Mouse (Mus musculus): ENCODE results near the gene Itgb5. TPM values are rescaled to one million over a fixed set of nuclear protein-coding genes. Genes with fewer than 3 reads are reported as not detected.

Itgb5 gene
- polyA plus RNA-seq, 1 experiment from 2014 or later = 64.1 TPM

DNA sequence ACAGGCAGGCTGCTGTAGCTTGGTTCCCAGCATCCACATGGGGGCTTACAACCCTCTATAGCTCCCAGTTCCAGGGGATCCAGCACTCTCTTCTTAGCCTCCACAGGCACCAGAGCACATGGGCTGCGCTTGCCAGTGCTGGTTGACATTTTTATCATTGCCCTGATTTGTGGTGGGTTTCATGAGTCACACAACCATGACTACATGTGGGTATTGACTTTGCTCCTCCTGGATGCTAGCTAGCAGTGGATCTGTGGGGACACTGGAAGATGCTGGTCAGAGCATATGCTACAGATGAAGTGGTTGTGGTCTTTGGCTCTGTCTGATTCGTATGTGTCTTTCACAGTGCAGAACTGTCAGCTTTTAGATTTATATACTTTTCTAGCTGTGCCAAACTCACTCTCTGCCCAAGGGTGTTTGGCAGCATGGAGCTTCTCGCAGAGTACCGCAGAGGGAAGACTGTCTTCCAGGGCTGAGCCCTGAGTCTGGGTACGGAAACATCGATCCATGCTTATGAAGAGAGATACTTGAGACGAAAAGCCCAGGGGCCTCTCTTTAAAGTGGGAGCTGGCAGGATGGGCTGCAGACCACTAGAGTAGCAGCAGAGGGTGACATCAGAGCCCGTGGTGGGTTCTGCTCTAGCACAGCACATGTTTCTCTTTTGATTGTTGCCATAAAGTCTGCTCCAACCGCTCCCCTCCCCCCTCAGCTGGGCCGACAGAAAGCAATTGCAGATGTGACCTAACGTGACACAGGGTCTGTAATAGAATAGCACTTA is 74.4 kb downstream of the Itgb5 start:
- Histone ChIP-seq H3K4me3 (no peak overlapping the region), H3K36me3 (replicated peaks) (peaks cover 59% of the 10 kb centered on the region), H3K27ac (replicated peaks) (peak overlapping the region; percentile 88), H3K4me1 (peaks cover 59% of the 10 kb centered on the region), H3K9me3 (no peaks in the 10 kb centered on the region), H3K27me3 (replicated peaks; ENCODE audit: low read depth, poor library complexity, severe bottlenecking) (no peaks in the 10 kb centered on the region)
- 44% methylated on average over 11 of the region's 11 CpGs for WGBS
- peak; percentile 92 for DNase-seq (ENCODE audit: low spot score)

GRCm38 (mm10) chr16:33904553-33904952 is 75.1 kb downstream of the Itgb5 start:
- Histone ChIP-seq H3K4me3 (0 out of 2 replicates have a peak overlapping the region, but pooled peaks have one; percentile 9), H3K27me3 (replicated peaks; ENCODE audit: low read depth, poor library complexity, severe bottlenecking) (no peaks in the 10 kb centered on the region), H3K36me3 (replicated peaks) (peaks cover 57% of the 10 kb centered on the region), H3K27ac (replicated peaks) (peak overlapping the region; percentile 88), H3K4me1 (peaks cover 59% of the 10 kb centered on the region), H3K9me3 (no peaks in the 10 kb centered on the region)
- WGBS = 46% methylated on average over 5 of the region's 5 CpGs
- no peak for DNase-seq (ENCODE audit: low spot score)

DNA sequence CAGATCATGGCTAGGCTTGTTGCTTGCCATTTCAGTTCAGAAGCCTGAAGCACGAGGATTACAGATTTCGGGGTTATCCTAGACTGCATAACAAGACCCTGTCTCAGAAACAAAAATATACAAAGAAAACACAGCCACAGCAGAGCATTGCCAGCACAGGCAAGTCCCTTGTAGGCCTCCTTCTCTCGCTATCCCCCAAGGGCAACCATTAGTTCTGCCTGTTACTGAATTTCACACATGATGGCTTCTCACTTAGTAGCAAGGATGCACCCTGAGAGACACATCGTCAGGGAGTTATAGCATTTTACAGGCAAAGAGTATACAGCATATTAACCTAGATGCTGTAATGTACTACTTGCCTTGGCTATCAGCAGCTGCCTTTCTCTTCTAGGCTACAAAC is 78.8 kb downstream of the Itgb5 start:
- 36% methylated on average over 4 of the region's 4 CpGs for WGBS
- no peak for DNase-seq (ENCODE audit: low spot score)
- Histone ChIP-seq H3K36me3 (replicated peaks) (peaks cover 57% of the 10 kb centered on the region), H3K4me3 (no peak overlapping the region), H3K27ac (replicated peaks) (no peak overlapping the region), H3K27me3 (replicated peaks; ENCODE audit: low read depth, poor library complexity, severe bottlenecking) (no peaks in the 10 kb centered on the region), H3K4me1 (peaks cover 39% of the 10 kb centered on the region), H3K9me3 (no peaks in the 10 kb centered on the region)

- Histone ChIP-seq H3K4me1 (peaks cover 21% of the 10 kb centered on the region), H3K36me3 (replicated peaks) (peaks cover 91% of the 10 kb centered on the region), H3K9me3 (no peaks in the 10 kb centered on the region), H3K27ac (replicated peaks) (0 out of 2 replicates have a peak overlapping the region, but pooled peaks have one; percentile 3), H3K4me3 (no peak overlapping the region), H3K27me3 (replicated peaks; ENCODE audit: low read depth, poor library complexity, severe bottlenecking) (no peaks in the 10 kb centered on the region)
- WGBS = 66% methylated on average over 4 of the region's 4 CpGs
- no peak for DNase-seq (ENCODE audit: low spot score)
Measured at GRCm38 (mm10) chr16:33914997-33915396, 85.5 kb downstream of the Itgb5 start.

GRCm38 (mm10) chr16:33916473-33917251 is 87.2 kb downstream of the Itgb5 start:
- DNase-seq (ENCODE audit: low spot score) = no peak
- Histone ChIP-seq H3K4me1 (peaks cover 37% of the 10 kb centered on the region), H3K27ac (replicated peaks) (0 out of 2 replicates have a peak overlapping the region, but pooled peaks have one; percentile 0), H3K4me3 (no peak overlapping the region), H3K9me3 (no peaks in the 10 kb centered on the region), H3K27me3 (replicated peaks; ENCODE audit: low read depth, poor library complexity, severe bottlenecking) (no peaks in the 10 kb centered on the region), H3K36me3 (replicated peaks) (peaks cover 91% of the 10 kb centered on the region)
- 81% methylated on average over 12 of the region's 12 CpGs for WGBS

DNA sequence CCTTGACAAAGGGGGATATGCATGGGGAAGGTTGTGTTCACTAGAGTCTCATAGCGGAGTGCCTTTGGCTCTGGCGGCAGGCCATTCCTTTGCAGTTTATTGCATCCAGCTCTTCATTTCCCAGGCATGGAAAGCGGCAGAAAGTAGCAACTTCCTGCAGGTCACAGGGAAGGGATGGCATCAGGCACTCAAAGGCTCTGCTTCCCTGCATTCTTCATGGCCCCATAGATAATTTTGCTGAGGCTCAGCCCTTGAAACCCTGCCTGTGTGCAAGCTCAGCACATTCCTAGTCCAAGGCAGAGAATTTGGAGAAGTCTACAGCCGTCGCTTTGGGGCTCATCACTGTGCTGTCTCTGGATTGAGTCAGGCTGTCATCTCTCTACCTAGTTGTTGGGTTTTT is 87.9 kb downstream of the Itgb5 start:
- H3K4me1 ChIP-seq = peaks cover 44% of the 10 kb centered on the region
- H3K27ac ChIP-seq (replicated peaks) = peak overlapping the region; percentile 0; the same call in 1 of the 2 replicates
- H3K27me3 ChIP-seq (replicated peaks; ENCODE audit: low read depth, poor library complexity, severe bottlenecking) = no peaks in the 10 kb centered on the region
- H3K36me3 ChIP-seq (replicated peaks) = peaks cover 84% of the 10 kb centered on the region
- H3K9me3 ChIP-seq = no peaks in the 10 kb centered on the region
- no peak overlapping the region for H3K4me3 ChIP-seq
- no peak for DNase-seq (ENCODE audit: low spot score)
- 78% methylated on average over 5 of the region's 5 CpGs for WGBS

GRCm38 (mm10) chr16:33917926-33918325 is 88.5 kb downstream of the Itgb5 start:
- Histone ChIP-seq H3K9me3 (no peaks in the 10 kb centered on the region), H3K4me3 (no peak overlapping the region), H3K36me3 (replicated peaks) (peaks cover 80% of the 10 kb centered on the region), H3K4me1 (peaks cover 50% of the 10 kb centered on the region), H3K27me3 (replicated peaks; ENCODE audit: low read depth, poor library complexity, severe bottlenecking) (no peaks in the 10 kb centered on the region), H3K27ac (replicated peaks) (peak overlapping the region; percentile 0; the same call in 1 of the 2 replicates)
- no peak for DNase-seq (ENCODE audit: low spot score)
- 92% methylated on average over 5 of the region's 5 CpGs for WGBS

DNA sequence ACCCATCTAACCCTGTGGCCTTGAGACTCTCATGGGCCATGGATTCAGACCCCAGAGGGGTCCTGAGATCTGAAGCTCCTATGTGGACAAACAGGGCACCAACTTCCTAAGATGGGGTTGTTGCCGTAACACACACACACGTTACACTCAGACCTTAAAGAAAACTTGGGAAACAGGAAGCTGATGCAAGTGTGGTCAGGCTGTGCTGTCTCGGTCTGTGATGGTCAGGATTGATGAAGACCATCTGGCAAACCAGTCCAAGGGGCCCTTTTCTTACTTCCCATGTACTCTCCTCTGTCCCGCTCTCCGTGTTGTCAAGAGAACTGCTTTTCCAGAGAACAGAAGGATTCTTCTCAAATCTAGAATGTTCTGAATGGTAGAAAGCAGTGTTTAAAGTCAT is 92.0 kb downstream of the Itgb5 start:
- peak overlapping the region; percentile 80 for H3K27ac ChIP-seq (replicated peaks)
- WGBS = 66% methylated on average over 5 of the region's 5 CpGs

DNA sequence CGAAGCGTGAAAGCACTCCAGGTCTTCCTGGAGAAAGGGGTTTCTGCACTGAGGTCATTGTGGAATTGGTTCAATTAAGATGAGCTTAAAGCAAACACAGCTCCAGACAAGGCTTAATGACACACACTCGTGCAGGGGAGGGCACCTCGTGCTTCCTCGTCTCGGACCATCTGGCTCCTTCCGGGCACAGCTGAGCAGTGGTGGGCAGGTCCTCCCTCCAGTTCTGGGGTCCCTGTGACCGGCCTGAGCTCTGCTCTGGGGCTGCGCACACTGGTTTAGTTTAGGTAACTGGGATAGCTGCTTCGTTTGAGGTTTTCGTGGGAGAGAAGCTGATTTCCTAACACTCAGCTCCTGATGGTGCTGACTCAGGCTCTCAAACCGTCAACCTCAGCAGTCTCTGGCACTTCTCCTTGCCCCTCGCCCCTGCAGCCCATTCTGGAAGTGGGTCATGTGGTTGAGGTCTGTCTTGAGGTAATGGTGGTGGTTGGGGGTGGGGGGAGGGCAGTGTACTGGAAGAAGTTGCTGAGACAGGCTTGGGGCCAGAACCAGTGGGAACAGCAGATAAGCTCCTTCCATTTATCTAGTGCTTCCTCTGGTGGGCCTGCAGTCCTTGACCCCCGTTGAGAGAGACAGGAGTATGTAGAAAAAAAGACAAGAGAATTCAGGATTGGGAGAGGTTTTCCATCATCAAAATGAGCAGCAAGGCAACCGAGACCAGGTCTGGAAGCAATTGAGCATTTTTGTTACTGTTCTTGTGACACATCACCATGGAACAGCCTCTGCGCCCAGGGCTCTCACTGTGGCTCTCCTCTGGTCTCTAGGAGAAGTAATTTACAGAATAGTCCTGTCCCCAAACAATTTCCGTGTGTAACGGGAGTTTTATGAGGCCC is 92.9 kb downstream of the Itgb5 start:
- peaks cover 40% of the 10 kb centered on the region for H3K4me1 ChIP-seq
- no peak overlapping the region for H3K4me3 ChIP-seq
- H3K27me3 ChIP-seq (replicated peaks; ENCODE audit: low read depth, poor library complexity, severe bottlenecking) = no peaks in the 10 kb centered on the region
- H3K9me3 ChIP-seq = no peaks in the 10 kb centered on the region
- H3K36me3 ChIP-seq (replicated peaks) = peaks cover 64% of the 10 kb centered on the region
- WGBS = 44% methylated on average over 18 of the region's 18 CpGs
- DNase-seq (ENCODE audit: low spot score) = peak; percentile 47
- peak overlapping the region; percentile 80 for H3K27ac ChIP-seq (replicated peaks)

More for the DNA sequence above, 92.0 kb downstream of the Itgb5 start:
- H3K36me3 ChIP-seq (replicated peaks) = peaks cover 69% of the 10 kb centered on the region
- H3K9me3 ChIP-seq = no peaks in the 10 kb centered on the region
- peaks cover 49% of the 10 kb centered on the region for H3K4me1 ChIP-seq
- no peaks in the 10 kb centered on the region for H3K27me3 ChIP-seq (replicated peaks; ENCODE audit: low read depth, poor library complexity, severe bottlenecking)
- DNase-seq (ENCODE audit: low spot score) = no peak
- no peak overlapping the region for H3K4me3 ChIP-seq

- WGBS = 74% methylated on average over 5 of the region's 5 CpGs
- no peak overlapping the region for H3K4me3 ChIP-seq
- H3K9me3 ChIP-seq = no peaks in the 10 kb centered on the region
- H3K27ac ChIP-seq (replicated peaks) = peak overlapping the region; percentile 80
- no peak for DNase-seq (ENCODE audit: low spot score)
- peaks cover 34% of the 10 kb centered on the region for H3K4me1 ChIP-seq
- H3K27me3 ChIP-seq (replicated peaks; ENCODE audit: low read depth, poor library complexity, severe bottlenecking) = no peaks in the 10 kb centered on the region
- peaks cover 58% of the 10 kb centered on the region for H3K36me3 ChIP-seq (replicated peaks)
Measured at GRCm38 (mm10) chr16:33923001-33923316, 93.5 kb downstream of the Itgb5 start.

DNA sequence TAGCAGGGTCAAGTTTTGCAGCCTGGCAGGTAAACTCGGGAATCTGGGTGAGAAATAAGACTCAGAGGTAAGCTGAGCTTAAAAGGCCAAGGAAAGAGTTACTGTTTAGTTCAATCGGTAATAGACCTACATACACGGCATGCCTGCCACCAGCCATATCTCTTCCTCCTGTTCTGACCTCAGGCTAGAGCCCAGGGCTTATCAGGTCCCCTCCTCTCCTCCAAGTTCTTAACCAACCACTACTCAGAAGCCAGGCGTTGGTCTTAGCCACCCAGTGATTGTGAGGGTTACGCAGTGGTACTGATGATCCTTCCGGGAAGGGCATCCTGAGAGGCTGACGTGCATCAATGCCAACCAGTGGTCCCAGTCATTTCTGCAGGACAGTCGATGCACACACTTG is 94.3 kb downstream of the Itgb5 start:
- Histone ChIP-seq H3K27me3 (replicated peaks; ENCODE audit: low read depth, poor library complexity, severe bottlenecking) (no peaks in the 10 kb centered on the region), H3K4me3 (no peak overlapping the region), H3K4me1 (peaks cover 32% of the 10 kb centered on the region), H3K9me3 (no peaks in the 10 kb centered on the region), H3K36me3 (replicated peaks) (peaks cover 57% of the 10 kb centered on the region), H3K27ac (replicated peaks) (no peak overlapping the region)
- 92% methylated on average over 8 of the region's 8 CpGs for WGBS
- DNase-seq (ENCODE audit: low spot score) = no peak

DNA sequence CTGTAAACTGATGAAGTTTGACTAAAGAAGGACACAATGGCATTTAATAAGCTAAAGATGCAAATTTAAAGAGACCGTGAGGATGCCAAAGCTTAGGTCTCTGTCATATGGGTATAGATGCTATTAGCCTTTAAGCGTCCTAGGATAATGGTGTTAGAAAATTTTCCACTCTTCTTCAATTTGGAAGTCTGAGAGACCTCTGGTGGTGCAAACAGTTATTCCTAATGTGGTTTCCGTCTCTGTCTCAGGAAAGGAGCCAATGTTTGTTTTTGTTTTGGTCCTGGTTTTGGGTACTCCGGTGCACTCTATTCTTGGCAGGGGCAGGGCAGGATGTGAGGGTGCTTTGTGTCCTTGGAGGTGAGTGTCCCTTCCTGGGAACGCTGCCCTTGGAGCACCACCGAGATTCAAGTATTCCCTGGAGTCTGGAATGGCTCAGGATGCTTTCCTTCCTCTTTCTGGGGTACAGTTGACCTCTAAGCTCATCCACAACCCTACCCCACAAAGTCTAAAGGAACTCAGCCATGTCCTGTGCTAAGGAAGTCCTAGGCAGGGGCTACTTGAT is 97.9 kb downstream of the Itgb5 start:
- H3K27ac ChIP-seq (replicated peaks) = no peak overlapping the region
- H3K4me3 ChIP-seq = no peak overlapping the region
- 75% methylated on average over 6 of the region's 6 CpGs for WGBS
- H3K27me3 ChIP-seq (replicated peaks; ENCODE audit: low read depth, poor library complexity, severe bottlenecking) = no peaks in the 10 kb centered on the region
- H3K36me3 ChIP-seq (replicated peaks) = peaks cover 53% of the 10 kb centered on the region
- peaks cover 20% of the 10 kb centered on the region for H3K4me1 ChIP-seq
- no peaks in the 10 kb centered on the region for H3K9me3 ChIP-seq
- no peak for DNase-seq (ENCODE audit: low spot score)
